Mouse (Mus musculus) MN1 (cell line): ENCODE results near the gene Npas3.
A peak's percentile ranks its signal among the peaks of the same experiment; 100 is the strongest.

Experiments used
- DNase-seq: peaks from one replicate; pipeline ENCODE4 v3.0.0-alpha.2; 2016; ENCODE audit warnings: low spot score

Gene Npas3

GRCm38 (mm10) chr12:53695324-53695723 is 446.8 kb downstream of the Npas3 start:
- DNase-seq, result no peak

GRCm38 (mm10) chr12:53697645-53698044 is 449.2 kb downstream of the Npas3 start:
- DNase-seq, result no peak

GRCm38 (mm10) chr12:53698483-53699227 is 450.2 kb downstream of the Npas3 start:
- DNase-seq, result no peak

GRCm38 (mm10) chr12:53719896-53720295 is 471.4 kb downstream of the Npas3 start:
- no peak for DNase-seq

GRCm38 (mm10) chr12:53722156-53722555 is 473.7 kb downstream of the Npas3 start:
- peak; percentile 22 for DNase-seq

GRCm38 (mm10) chr12:53722718-53723698 is 474.5 kb downstream of the Npas3 start:
- no peak for DNase-seq

- no peak for DNase-seq
These were observed 480.8 kb downstream of the Npas3 start for GRCm38 (mm10) chr12:53729275-53729674.

GRCm38 (mm10) chr12:53738549-53739292 is 490.2 kb downstream of the Npas3 start:
- DNase-seq, result no peak

GRCm38 (mm10) chr12:53746653-53747052 is 498.2 kb downstream of the Npas3 start:
- peak; percentile 30 for DNase-seq

- no peak for DNase-seq
These were observed 500.9 kb downstream of the Npas3 start for GRCm38 (mm10) chr12:53749375-53749774.

GRCm38 (mm10) chr12:53752281-53753072 is 504.0 kb downstream of the Npas3 start:
- DNase-seq, result peak; percentile 34

GRCm38 (mm10) chr12:53753368-53753937 is 505.0 kb downstream of the Npas3 start:
- peak; percentile 83 for DNase-seq

GRCm38 (mm10) chr12:53754236-53754635 is 505.8 kb downstream of the Npas3 start:
- DNase-seq, result peak; percentile 56

- DNase-seq, result no peak
These were observed 509.2 kb downstream of the Npas3 start for GRCm38 (mm10) chr12:53757631-53758030.

- no peak for DNase-seq
These were observed 509.9 kb downstream of the Npas3 start for GRCm38 (mm10) chr12:53758356-53758755.

GRCm38 (mm10) chr12:53764143-53764542 is 515.7 kb downstream of the Npas3 start:
- DNase-seq, result no peak

GRCm38 (mm10) chr12:53768392-53768791 is 519.9 kb downstream of the Npas3 start:
- peak; percentile 78 for DNase-seq

GRCm38 (mm10) chr12:53771394-53771936 is 523.0 kb downstream of the Npas3 start:
- DNase-seq, result no peak

- DNase-seq, result peak; percentile 21
These were observed 533.5 kb downstream of the Npas3 start for GRCm38 (mm10) chr12:53781850-53782552.

- no peak for DNase-seq
These were observed 541.0 kb downstream of the Npas3 start for GRCm38 (mm10) chr12:53789501-53789900.
